Mouse (Mus musculus) olfactory bulb, adult 2 months (tissue): Measurements from ENCODE around the gene Hsf4.

Experiments
- CTCF ChIP-seq: fragments of 200-500 bp; IDR thresholded peaks from 2 replicates; pipeline ENCODE4 v1.5.1; 2012; ENCODE audit warnings: low read depth, mild to moderate bottlenecking, low read length, moderate library complexity; ENCODE audit not compliant: insufficient read depth
- POLR2A ChIP-seq: fragments of 200-500 bp; IDR thresholded peaks from 2 replicates; pipeline ENCODE4 v1.6.1; 2012; ENCODE audit warnings: mild to moderate bottlenecking, low read depth, low read length, moderate library complexity; ENCODE audit not compliant: insufficient read depth

DNA sequence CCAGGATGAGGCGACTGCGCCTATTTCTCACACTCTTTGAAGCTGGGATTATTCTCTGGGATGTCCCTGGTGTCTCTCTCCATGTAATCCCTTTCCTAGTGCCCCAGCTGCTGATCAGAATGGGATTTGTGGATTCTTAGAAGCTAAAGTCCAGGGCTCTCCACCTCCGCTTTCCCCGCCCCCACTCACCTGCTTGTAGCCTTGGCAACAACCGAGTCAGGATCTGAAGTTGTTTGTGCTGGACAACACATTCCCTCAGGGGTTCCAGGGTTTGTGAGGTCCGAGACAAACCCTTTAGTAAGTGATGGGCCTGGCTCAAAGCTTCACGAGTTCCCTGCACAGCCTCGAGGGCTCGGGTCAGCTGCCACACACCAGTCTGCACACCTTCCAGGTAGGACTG lies 25.2 kb downstream of the Hsf4 start:
- TF ChIP-seq CTCF (no peak), POLR2A (no peak)
